ENCODE assay signal across 11 mouse cellular contexts in genomic region chr19:56061882-56062540, GRCm38 (mm10).
A peak's percentile ranks its signal among the peaks of the same experiment; 100 is the strongest.
DNase-seq lines count a peak whose midpoint lies in the region; ATAC-seq and TF ChIP-seq lines count a peak whose summit lies in the region.
"Had no signal": no experiment of that assay in that cellular context is flagged by ENCODE, and none has a peak within 500 bp of the region (broad histone marks: within the 10 kb centered on the region; RNA-seq: fewer than 3 reads in every experiment).

No protein-coding gene starts in this region.

- WGBS in forebrain, embryonic 16.5 days: 3% methylated on average over 10 of the region's 10 CpGs
- 21% methylated on average over 10 of the region's 10 CpGs for WGBS in midbrain, embryonic 10.5 days
- 13% methylated on average over 10 of the region's 10 CpGs for WGBS in neural tube, embryonic 15.5 days
- 73% methylated on average over 10 of the region's 10 CpGs for WGBS in kidney, adult 2 months
- WGBS in kidney, embryonic 15.5 days: 64% methylated on average over 10 of the region's 10 CpGs

- TF ChIP-seq CTCF in layer of hippocampus, adult 2 months (conservative IDR thresholded peaks at IDR 0.05): no peak
- no peak for TF ChIP-seq CTCF in kidney, adult 2 months (conservative IDR thresholded peaks at IDR 0.05; ENCODE audit: insufficient read depth, insufficient read length, low read depth, low read length)

- peak; percentile 93 for ATAC-seq in forebrain, embryonic 16.5 days
- ATAC-seq in neural tube, embryonic 15.5 days (ENCODE audit: low FRiP score): peak; percentile 59; the same call in 1 of the 2 replicates
- no peak for ATAC-seq in kidney, embryonic 15.5 days (replicated peaks; ENCODE audit: low FRiP score)

- H3K27me3 ChIP-seq in forebrain, embryonic 16.5 days (replicated peaks; ENCODE audit: control insufficient read depth, insufficient read depth, low read length): no peaks in the 10 kb centered on the region
- peaks cover 83% of the 10 kb centered on the region for H3K27me3 ChIP-seq in midbrain, embryonic 10.5 days (ENCODE audit: low read depth, poor library complexity, severe bottlenecking)
- H3K27me3 ChIP-seq in neural tube, embryonic 15.5 days (replicated peaks): peaks cover 9% of the 10 kb centered on the region
- no peaks in the 10 kb centered on the region for H3K27me3 ChIP-seq in kidney, adult 2 months (replicated peaks; ENCODE audit: control insufficient read depth, insufficient read depth, low read length)
- H3K27me3 ChIP-seq in kidney, embryonic 15.5 days: no peaks in the 10 kb centered on the region

- H3K4me1 ChIP-seq in forebrain, embryonic 16.5 days (replicated peaks; ENCODE audit: control insufficient read depth, insufficient read depth, low read length): peaks cover 13% of the 10 kb centered on the region
- peaks cover 63% of the 10 kb centered on the region for H3K4me1 ChIP-seq in midbrain, embryonic 10.5 days
- H3K4me1 ChIP-seq in neural tube, embryonic 15.5 days: peaks cover 11% of the 10 kb centered on the region; the same call in 1 of the 2 replicates
- H3K4me1 ChIP-seq in kidney, adult 2 months (ENCODE audit: control insufficient read depth, insufficient read depth, low read length): no peaks in the 10 kb centered on the region
- peaks cover 12% of the 10 kb centered on the region; the same call in 1 of the 2 replicates for H3K4me1 ChIP-seq in kidney, embryonic 15.5 days

- DNase-seq in layer of hippocampus, adult 2 months (ENCODE audit: low spot score in 2 of 2): no peak
- DNase-seq in layer of hippocampus, postnatal 25 days (ENCODE audit: extremely low spot score in 1 of 2, low spot score in 1 of 2): no peak
- peak; percentile 79 for DNase-seq in midbrain, embryonic 10.5 days (ENCODE audit: low spot score)
- DNase-seq in kidney, adult 2 months: no peak
- no peak for DNase-seq in testis, postnatal 14 days (ENCODE audit: low spot score)
- DNase-seq: cerebellum, postnatal 36 days; kidney, postnatal 14 days; lung, adult 2 months had no signal

- H3K4me2 ChIP-seq in forebrain, embryonic 16.5 days (ENCODE audit: low read length): no peak overlapping the region
- no peak overlapping the region for H3K4me2 ChIP-seq in neural tube, embryonic 15.5 days
- H3K4me2 ChIP-seq in kidney, embryonic 15.5 days: no peak overlapping the region

- TF ChIP-seq POLR2A in kidney, adult 2 months (IDR thresholded peaks at IDR 0.05; ENCODE audit: low read depth, low read length): no peak

- peak overlapping the region; percentile 43; the same call in 1 of the 2 replicates for H3K27ac ChIP-seq in layer of hippocampus, adult 2 months
- peak overlapping the region; percentile 81 for H3K27ac ChIP-seq in forebrain, embryonic 16.5 days (ENCODE audit: low read length)
- H3K27ac ChIP-seq in midbrain, embryonic 10.5 days (replicated peaks): peak overlapping the region; percentile 92
- H3K27ac ChIP-seq in neural tube, embryonic 15.5 days (replicated peaks): 0 out of 2 replicates have a peak overlapping the region, but pooled peaks have one; percentile 7
- no peak overlapping the region for H3K27ac ChIP-seq in kidney, adult 2 months (ENCODE audit: insufficient read depth, low read depth, low read length)
- H3K27ac ChIP-seq in kidney, embryonic 15.5 days: no peak overlapping the region

- no peak overlapping the region; the same call in 1 of the 2 replicates for H3K9ac ChIP-seq in forebrain, embryonic 16.5 days (replicated peaks; ENCODE audit: low read depth, low read length)
- no peak overlapping the region for H3K9ac ChIP-seq in neural tube, embryonic 15.5 days (replicated peaks)
- H3K9ac ChIP-seq in kidney, embryonic 15.5 days: no peak overlapping the region

- no peak overlapping the region for H3K4me3 ChIP-seq in layer of hippocampus, adult 2 months
- no peak overlapping the region for H3K4me3 ChIP-seq in forebrain, embryonic 16.5 days (replicated peaks; ENCODE audit: low read length)
- peak overlapping the region; percentile 23; the same call in 1 of the 2 replicates for H3K4me3 ChIP-seq in midbrain, embryonic 10.5 days
- no peak overlapping the region for H3K4me3 ChIP-seq in neural tube, embryonic 15.5 days (replicated peaks)
- H3K4me3 ChIP-seq in kidney, adult 2 months (ENCODE audit: insufficient read depth, low read depth, low read length): no peak overlapping the region
- no peak overlapping the region for H3K4me3 ChIP-seq in kidney, embryonic 15.5 days (replicated peaks)

- no peaks in the 10 kb centered on the region for H3K36me3 ChIP-seq in forebrain, embryonic 16.5 days (ENCODE audit: control insufficient read depth, insufficient read depth)
- no peaks in the 10 kb centered on the region for H3K36me3 ChIP-seq in midbrain, embryonic 10.5 days
- no peaks in the 10 kb centered on the region for H3K36me3 ChIP-seq in neural tube, embryonic 15.5 days
- H3K36me3 ChIP-seq in kidney, adult 2 months (ENCODE audit: control insufficient read depth, insufficient read depth, low read length): no peaks in the 10 kb centered on the region
- no peaks in the 10 kb centered on the region for H3K36me3 ChIP-seq in kidney, embryonic 15.5 days

- H3K9me3 ChIP-seq in forebrain, embryonic 16.5 days (ENCODE audit: control insufficient read depth, low read length): no peaks in the 10 kb centered on the region
- no peaks in the 10 kb centered on the region for H3K9me3 ChIP-seq in midbrain, embryonic 10.5 days (replicated peaks)
- no peaks in the 10 kb centered on the region for H3K9me3 ChIP-seq in neural tube, embryonic 15.5 days (replicated peaks)
- no peaks in the 10 kb centered on the region for H3K9me3 ChIP-seq in kidney, embryonic 15.5 days (replicated peaks)

Comparison
In these comparisons a context has a peak if more than half of its experiments do, and no peak if none do; other contexts are left out.
1. H3K27ac ChIP-seq: peak in layer of hippocampus, adult 2 months (single experiment), forebrain, embryonic 16.5 days (single experiment), midbrain, embryonic 10.5 days (single experiment) and neural tube, embryonic 15.5 days (single experiment); none in kidney, adult 2 months (single experiment) and kidney, embryonic 15.5 days (single experiment).